Mouse (Mus musculus): ENCODE data around the gene Qprt.

Qprt gene

GRCm38 (mm10) chr7:127129638-127130037 is 7.6 kb upstream of the Qprt start:
- DNase-seq: peak; percentile 64

DNA sequence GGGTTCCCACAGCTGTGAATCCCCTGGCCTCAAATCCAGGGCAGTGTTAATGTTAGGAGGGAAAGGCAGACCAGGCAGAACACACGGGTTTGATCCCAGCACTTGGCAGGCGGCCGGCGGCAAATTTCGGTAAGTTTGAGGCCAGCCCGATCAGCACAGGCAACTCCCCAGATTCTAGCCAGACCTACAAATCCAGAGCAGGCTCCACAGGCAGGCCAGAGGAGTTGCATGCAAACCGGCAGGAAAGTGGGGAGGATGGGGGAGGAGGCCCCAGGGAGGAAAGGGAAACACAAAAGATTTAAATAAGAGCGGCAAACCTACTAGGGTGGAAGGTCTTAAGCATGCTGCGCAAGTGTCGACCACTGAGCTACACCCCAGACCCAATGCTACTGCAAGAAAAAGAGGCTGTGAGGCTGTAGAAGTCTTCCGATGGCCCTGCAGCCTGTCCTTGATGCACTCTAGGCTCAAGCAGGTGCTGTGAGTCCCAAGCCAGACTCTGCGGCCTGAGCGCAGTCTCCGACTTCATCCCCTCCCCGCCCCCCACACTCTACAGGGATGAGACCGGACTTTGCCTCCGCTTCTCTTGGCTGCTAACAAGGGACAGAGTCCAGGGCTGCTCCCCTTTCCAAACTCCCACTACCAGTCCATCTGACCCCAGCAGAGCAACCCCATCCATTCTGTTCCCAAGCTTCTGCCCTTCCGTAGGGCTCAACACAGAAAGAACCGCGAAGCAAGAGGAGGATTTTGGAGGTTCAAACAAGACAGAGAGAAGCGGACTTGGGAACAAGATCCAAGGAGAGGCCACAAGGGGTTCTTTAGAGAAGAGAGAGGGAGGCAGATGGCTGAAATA is 740 bp downstream of the Qprt start:
- no peak for DNase-seq

DNA sequence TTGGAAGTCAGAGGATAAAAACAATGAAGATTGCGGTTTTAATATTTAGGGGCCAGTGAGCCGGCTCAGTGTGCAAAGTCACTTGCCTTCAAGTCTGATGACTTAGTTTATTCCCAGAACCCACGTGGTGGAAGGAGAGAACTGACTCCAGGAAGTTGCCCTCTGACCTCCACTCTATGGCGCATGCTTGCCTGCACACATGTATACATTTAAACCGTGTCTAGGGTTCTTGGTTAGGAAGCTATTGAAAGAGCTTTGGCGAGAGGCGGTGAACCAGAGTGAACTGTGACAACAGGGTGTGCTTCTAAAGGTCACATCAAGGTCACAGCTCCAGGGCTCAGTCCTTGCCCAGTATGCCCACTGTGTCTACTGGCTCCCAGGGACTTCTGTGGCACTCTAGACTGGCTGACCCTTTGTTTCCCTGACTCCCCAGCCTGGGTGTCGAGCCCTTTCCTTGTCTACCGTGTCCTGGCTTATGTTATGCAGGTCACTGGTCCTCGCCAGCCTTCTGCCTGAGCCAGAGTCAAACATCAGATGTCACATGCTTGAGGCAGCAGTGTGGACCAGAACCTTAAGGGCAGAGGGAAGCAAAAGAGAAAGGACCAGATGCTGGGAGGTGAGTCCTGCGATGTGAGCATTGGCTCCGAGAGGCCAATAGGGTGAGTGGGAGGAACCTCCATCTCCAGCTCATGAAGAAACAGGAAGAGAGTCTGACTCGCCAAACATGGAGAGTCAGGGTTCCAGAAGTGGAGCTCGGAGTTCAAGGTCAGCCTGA is 3.2 kb downstream of the Qprt start:
- DNase-seq: no peak

GRCm38 (mm10) chr7:127117948-127118347 is 4.1 kb downstream of the Qprt start:
- DNase-seq: no peak

DNA sequence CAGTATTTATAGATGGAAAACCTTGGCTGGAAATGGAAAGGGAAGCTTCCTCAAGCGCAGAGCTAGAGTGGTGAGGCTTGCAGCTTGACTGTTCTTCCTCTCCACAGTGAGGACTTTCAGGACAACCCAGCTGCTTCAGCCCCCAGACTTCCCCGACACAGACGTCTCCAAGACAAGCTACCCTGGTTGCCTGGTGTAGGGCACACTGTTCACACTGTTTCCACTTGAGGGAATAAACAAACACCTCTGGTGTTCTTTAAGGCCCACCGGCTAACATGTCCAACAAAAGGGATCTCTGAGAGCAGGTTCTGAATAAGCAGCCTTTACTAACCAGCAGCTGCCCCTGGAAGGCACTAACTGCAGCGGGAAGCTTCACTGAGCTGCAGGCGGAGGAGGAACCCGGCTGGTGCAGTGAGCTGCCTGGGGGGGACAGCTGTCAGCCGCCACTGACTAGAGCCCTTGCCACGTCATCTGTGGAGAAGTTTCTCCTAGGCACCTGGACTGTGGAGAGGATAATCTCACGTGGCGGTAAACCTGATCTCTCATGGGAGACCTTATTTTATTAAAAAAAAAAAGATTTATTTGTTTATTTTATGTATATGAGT is 5.6 kb downstream of the Qprt start:
- no peak for DNase-seq

DNA sequence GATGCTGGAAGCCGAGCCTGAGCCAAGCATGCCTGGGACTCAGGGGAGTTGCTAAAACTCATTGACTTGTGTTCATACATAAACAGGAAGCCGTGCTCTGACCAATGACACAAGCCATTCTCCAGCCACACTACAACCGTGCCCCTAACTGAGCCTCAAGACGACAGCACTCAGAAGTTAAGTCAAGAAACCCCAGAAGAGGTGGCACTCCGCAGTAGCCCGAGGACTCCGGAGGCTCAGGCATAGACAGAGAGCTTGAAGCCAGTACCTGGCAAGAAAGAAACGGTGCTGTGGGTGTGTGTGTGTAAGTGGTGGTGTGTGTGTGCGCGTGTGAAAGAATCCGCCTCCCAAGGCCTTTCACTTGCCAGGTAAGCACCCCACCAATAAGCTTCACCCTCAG is 7.1 kb downstream of the Qprt start:
- DNase-seq: no peak

GRCm38 (mm10) chr7:127113614-127114259 is 8.3 kb downstream of the Qprt start:
- no peak for DNase-seq

GRCm38 (mm10) chr7:127112921-127113597 is 9.0 kb downstream of the Qprt start:
- no peak for DNase-seq

DNA sequence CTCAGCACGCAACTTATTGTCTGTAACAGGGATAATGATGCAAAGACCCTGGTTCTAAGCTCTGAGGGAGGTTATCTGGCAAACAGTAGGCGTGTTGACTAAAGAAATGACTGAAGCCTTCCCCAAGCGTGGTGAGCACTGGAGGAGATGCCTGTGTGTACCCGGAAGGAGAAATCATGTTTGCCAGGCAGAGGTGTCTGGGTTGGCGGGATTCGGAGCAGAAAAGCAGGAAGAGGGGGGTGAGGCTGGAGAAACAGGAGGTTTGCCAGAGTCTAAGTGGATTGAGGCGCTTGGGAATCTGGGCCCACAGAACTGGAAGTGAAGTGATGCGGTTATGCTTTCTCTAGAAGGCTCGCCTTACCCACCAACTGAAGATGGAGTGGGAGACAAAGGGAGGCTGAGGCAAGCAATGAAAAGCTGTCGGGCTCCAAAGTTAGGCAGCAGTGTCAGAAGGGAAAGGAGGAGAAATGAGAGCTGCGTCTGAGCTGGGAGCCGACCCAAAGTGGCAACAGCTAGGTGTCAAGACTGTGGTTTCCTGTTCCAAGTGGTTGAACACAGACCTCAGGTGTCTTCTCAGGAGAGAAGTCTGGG is 9.7 kb downstream of the Qprt start:
- no peak for DNase-seq

DNA sequence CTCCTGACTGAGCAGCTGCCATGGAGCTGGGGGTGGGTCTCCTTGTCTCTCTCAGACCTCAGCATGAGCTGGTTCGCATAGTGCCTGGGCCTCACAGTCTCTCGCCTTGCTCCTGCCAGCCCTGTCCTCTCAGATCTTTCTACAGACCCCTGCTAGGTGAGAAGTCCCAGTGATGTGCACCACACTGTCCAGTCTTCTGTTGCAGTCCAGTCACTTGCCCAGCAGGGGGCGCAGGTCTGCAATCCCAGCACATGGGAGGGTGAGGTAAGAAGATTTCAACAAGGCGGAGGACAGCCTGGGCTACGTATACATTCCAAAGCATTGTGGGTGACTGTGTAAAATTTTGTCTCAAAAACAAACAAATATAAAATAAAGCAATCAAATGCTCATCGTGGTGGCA is 10.6 kb downstream of the Qprt start:
- DNase-seq: peak; percentile 57

DNA sequence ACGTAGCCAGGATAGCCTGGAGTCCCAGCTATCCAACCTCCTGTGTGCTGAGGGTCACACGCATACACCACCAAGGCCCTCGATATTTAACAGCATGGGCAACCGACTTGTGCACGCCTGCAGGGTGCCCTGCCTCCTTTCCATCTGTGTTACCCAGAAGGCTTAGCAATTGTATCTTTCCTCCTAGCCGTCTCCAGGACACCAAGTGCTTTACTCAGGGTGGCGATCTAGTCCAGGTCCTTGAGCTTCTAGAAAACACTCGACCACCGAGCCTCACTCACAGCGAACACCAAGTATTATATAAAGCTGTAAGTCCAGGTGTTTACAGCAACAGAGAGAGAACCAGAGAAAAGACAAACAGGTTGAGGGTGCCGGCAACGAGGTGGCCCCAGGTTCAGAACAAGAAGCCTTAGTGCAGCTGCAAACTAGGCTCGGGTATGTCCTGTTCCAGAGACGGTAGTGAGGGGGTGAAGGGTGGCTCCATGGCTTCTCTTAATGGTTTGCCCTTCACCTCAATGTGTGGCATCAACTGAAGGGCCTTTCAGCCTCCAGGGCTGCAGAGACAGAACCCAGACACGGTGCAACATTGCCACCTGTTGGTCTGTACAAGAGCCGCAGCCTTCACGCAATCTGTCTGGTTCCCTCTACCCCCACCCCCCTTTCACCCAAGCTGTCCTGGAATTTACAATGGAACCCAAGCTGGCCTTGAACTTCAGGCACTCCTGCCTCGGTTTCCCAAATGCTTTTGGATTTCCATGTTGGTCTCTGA is 11.6 kb downstream of the Qprt start:
- peak; percentile 84 for DNase-seq

DNA sequence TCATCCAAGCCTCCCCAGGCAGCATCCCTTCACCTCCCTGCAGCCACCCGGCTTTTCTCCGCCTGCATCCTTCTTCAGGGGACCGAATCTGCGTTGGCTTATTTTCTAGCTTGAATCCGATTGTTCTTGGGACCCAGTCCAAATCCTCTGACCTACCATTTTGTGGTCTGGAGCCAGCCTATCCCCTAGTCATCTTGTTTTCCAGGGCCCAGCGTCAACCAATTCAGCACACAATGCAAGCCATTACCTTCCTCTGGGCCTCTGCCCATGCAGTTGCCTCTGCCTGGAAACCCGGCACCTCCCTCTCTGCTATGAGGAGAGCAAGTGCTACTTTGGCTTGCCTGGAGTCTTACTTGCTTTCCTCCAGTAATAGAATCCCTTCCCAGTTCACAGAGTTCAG is 16.5 kb downstream of the Qprt start:
- DNase-seq: peak; percentile 20

- peak; percentile 92 for DNase-seq
Measured at GRCm38 (mm10) chr7:127104560-127105332, 17.3 kb downstream of the Qprt start.

GRCm38 (mm10) chr7:127103960-127104359 is 18.1 kb downstream of the Qprt start:
- DNase-seq: peak; percentile 35

- DNase-seq: no peak
Measured at GRCm38 (mm10) chr7:127102148-127102547, 19.9 kb downstream of the Qprt start.

DNA sequence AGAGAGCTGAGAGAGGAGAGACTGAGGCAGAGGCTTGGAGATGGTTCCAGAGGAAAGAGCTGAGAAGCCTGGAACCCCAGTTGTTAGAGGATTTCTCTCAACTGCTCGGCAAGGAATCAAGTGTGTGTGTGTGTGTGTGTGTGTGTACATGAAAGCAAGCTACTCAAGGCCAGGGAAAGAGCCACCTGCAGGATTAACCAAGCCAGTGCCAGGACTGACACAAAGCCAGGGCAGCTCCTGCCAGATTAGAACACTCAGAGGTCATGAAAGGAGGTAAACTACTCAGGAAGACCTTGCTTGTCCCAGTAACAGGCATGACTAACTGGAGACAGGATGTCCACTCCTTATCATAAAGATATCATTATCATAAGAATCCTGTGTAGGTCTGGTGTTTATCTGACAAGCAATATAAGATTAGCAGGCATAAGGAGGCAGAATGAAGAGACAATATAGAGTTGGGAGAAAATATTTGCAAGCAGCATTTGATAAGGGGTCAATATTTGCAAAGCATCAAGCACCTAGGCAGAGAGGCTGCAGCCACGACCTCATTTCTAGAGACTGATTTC is 20.5 kb downstream of the Qprt start:
- DNase-seq: no peak

DNA sequence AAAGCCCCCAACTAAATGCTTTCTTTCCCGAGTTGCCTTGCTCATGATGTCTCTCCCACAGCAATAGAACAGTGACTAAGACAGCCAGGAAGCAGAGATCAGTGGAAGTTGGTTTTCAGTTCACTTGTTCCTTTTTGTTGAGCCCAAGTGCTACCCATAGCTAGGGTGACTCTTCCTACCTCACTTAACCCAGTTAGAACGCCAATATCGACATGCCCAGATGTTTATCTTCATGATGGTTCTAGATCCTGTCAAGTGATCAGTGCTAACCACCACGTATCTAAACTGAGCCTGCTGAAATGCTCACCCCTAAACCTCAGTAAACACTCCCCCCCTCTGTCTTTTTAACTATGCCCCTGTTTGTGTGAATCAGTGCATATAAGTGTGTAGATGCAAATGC is 22.5 kb downstream of the Qprt start:
- no peak for DNase-seq

- no peak for DNase-seq
Measured at GRCm38 (mm10) chr7:127098950-127099349, 23.1 kb downstream of the Qprt start.

- no peak for DNase-seq
Measured at GRCm38 (mm10) chr7:127098521-127098920, 23.5 kb downstream of the Qprt start.

- DNase-seq: no peak
Measured at GRCm38 (mm10) chr7:127096456-127096855, 25.6 kb downstream of the Qprt start.

All from cerebellum, adult 9-11 months (tissue).